Mouse (Mus musculus) ES-E14 (cell line): ENCODE results near the gene Kif19a. TPM values are rescaled to one million over a fixed set of nuclear protein-coding genes. Genes with fewer than 3 reads are reported as not detected.
A peak's percentile ranks its signal among the peaks of the same experiment; 100 is the strongest.

Experiments used
- DNase-seq: peaks from one replicate; pipeline ENCODE4 v3.0.0-alpha.2; 2013; ENCODE audit warnings: low read depth, low spot score
- H3K27ac ChIP-seq: 2 replicates; pipeline ENCODE4 v1.5.1; 2012; ENCODE audit warnings: low read depth, mild to moderate bottlenecking, low read length, moderate library complexity, mixed read lengths; ENCODE audit not compliant: poor library complexity, insufficient read depth, severe bottlenecking
- H3K36me3 ChIP-seq: 2 replicates; pipeline ENCODE4 v1.6.1; 2012; ENCODE audit warnings: mild to moderate bottlenecking, low read length, moderate library complexity, mixed read lengths; ENCODE audit not compliant: control insufficient read depth, poor library complexity, insufficient read depth, severe bottlenecking
- H3K4me1 ChIP-seq, 2 experiments: fragments of 150-350 bp in 1 of 2; sonication (generic) in 1 of 2; 2 replicates each; pipeline ENCODE4 v1.6.1; 2012; ENCODE audit warnings: low read length in 2 of 2, mild to moderate bottlenecking in 1 of 2, mixed read lengths in 1 of 2; ENCODE audit not compliant: control insufficient read depth in 2 of 2, insufficient read depth in 2 of 2, poor library complexity in 1 of 2
- H3K4me3 ChIP-seq, 2 experiments: fragments of 150-350 bp in 1 of 2; sonication (generic) in 1 of 2; 2 replicates each; pipeline ENCODE4 v1.5.1; 2012; ENCODE audit warnings: low read length in 2 of 2, low read depth in 1 of 2, mild to moderate bottlenecking in 1 of 2, mixed read lengths in 1 of 2; ENCODE audit not compliant: insufficient read depth in 1 of 2, poor library complexity in 1 of 2, severe bottlenecking in 1 of 2
- H3K9ac ChIP-seq: 2 replicates; pipeline ENCODE4 v1.6.1; 2012; ENCODE audit warnings: low read depth, mild to moderate bottlenecking, low read length, mixed read lengths; ENCODE audit not compliant: poor library complexity, insufficient read depth, severe bottlenecking
- H3K9me3 ChIP-seq: fragments of 150-350 bp; sonication (generic); 2 replicates; pipeline ENCODE4 v1.6.1; 2012; ENCODE audit warnings: low read depth, mild to moderate bottlenecking, low read length; ENCODE audit not compliant: control insufficient read depth, insufficient read depth
- CHD2 ChIP-seq: IDR thresholded peaks from 2 replicates; pipeline ENCODE4 v1.6.1; 2014; ENCODE audit warnings: mild to moderate bottlenecking, low read depth, low read length, inconsistent platforms
- HCFC1 ChIP-seq: IDR thresholded peaks from 2 replicates; pipeline ENCODE4 v1.6.1; 2012; ENCODE audit warnings: low read length, inconsistent platforms, borderline replicate concordance; ENCODE audit not compliant: insufficient read depth
- MAFK ChIP-seq: IDR thresholded peaks from 2 replicates; pipeline ENCODE4 v1.6.1; 2014; ENCODE audit warnings: mild to moderate bottlenecking, low read depth, low read length, inconsistent platforms; ENCODE audit not compliant: insufficient read depth
- ZC3H11A ChIP-seq: IDR thresholded peaks from 2 replicates; pipeline ENCODE4 v1.6.1; 2012; ENCODE audit warnings: low read depth, mild to moderate bottlenecking, inconsistent platforms, low read length, borderline replicate concordance
- ZNF384 ChIP-seq: IDR thresholded peaks from 2 replicates; pipeline ENCODE4 v1.6.1; 2012; ENCODE audit warnings: low read depth, low read length, inconsistent platforms
- in situ Hi-C, 2 experiments: fragments of 600-800 bp; cut with MboI; formaldehyde crosslinking; loops; one replicate each; pipeline ENCODE4 v1.15.1; 2025; ENCODE audit warnings: low sequenced_read_pairs in 2 of 2, inconsistent platforms in 1 of 2; ENCODE audit not compliant: unreplicated experiment in 2 of 2
- total RNA-seq: library from RNA; depleted of rRNA; stranded (reverse); fragments of 300-350 nt; gene quantifications from 2 replicates; pipeline ENCODE4 v1.2.3, GENCODE M21; 2012

Kif19a gene
- total RNA-seq, 1 experiment: 1.1 TPM

- H3K4me1 ChIP-seq: peaks cover 4 to 22% of the 10 kb centered on the region in 2 experiments; a peak in 2 of 4 replicates
- TF ChIP-seq ZNF384: no peak
- no peak for TF ChIP-seq HCFC1
- TF ChIP-seq ZC3H11A: no peak
- no peak for TF ChIP-seq MAFK
- DNase-seq: no peak
- no peak overlapping the region for H3K4me3 ChIP-seq
- in situ Hi-C loops: no loop called here
- no peak overlapping the region for H3K27ac ChIP-seq
- no peaks in the 10 kb centered on the region for H3K36me3 ChIP-seq
- no peak overlapping the region for H3K9ac ChIP-seq
- H3K9me3 ChIP-seq: no peaks in the 10 kb centered on the region
Observed at GRCm38 (mm10) chr11:114809371-114809770, 44.2 kb downstream of the Kif19a start.

DNA sequence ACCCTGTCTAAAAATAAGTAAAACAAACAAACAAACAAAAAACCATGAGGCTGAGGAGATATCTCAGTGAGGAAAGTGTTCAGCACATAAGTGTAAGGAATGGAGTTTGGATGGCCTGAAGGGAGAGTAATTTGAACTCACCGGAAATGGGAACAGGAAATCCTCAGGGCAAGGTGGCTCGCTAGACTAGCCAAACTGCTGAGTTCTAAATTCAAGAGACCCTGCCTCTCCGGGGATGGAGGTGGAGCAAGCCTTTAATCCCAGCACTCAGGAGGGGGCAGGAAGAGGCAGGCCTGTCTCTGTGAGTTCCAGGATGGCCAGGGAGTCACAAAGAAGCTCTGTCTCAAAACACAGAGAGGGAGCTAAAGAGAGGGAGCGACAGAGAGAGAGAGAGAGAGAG, 45.2 kb downstream of the Kif19a start:
- Histone ChIP-seq H3K4me1 (peaks cover 4 to 25% of the 10 kb centered on the region in 2 experiments; a peak in 2 of 4 replicates), H3K27ac (peak overlapping the region; percentile 44; the same call in 1 of the 2 replicates), H3K9ac (no peak overlapping the region; the same call in 1 of the 2 replicates), H3K4me3 (no peak overlapping the region), H3K36me3 (no peaks in the 10 kb centered on the region), H3K9me3 (no peaks in the 10 kb centered on the region)
- in situ Hi-C loops: no loop called here
- TF ChIP-seq ZNF384: no peak
- no peak for TF ChIP-seq CHD2
- no peak for TF ChIP-seq ZC3H11A
- TF ChIP-seq MAFK: no peak
- no peak for TF ChIP-seq HCFC1
- DNase-seq: no peak

- H3K9me3 ChIP-seq: no peaks in the 10 kb centered on the region
- no peak overlapping the region for H3K27ac ChIP-seq
- peak; percentile 81 for DNase-seq
- H3K4me1 ChIP-seq: peaks cover 4 to 22% of the 10 kb centered on the region in 2 experiments; a peak in 2 of 4 replicates
- no peak overlapping the region for H3K9ac ChIP-seq
- in situ Hi-C loops: no loop called here
- no peaks in the 10 kb centered on the region for H3K36me3 ChIP-seq
- TF ChIP-seq CHD2: no peak
- no peak for TF ChIP-seq ZNF384
- TF ChIP-seq MAFK: no peak
- TF ChIP-seq ZC3H11A: peak; percentile 95
- no peak overlapping the region for H3K4me3 ChIP-seq
Observed at GRCm38 (mm10) chr11:114812731-114813240, 47.6 kb downstream of the Kif19a start.

DNA sequence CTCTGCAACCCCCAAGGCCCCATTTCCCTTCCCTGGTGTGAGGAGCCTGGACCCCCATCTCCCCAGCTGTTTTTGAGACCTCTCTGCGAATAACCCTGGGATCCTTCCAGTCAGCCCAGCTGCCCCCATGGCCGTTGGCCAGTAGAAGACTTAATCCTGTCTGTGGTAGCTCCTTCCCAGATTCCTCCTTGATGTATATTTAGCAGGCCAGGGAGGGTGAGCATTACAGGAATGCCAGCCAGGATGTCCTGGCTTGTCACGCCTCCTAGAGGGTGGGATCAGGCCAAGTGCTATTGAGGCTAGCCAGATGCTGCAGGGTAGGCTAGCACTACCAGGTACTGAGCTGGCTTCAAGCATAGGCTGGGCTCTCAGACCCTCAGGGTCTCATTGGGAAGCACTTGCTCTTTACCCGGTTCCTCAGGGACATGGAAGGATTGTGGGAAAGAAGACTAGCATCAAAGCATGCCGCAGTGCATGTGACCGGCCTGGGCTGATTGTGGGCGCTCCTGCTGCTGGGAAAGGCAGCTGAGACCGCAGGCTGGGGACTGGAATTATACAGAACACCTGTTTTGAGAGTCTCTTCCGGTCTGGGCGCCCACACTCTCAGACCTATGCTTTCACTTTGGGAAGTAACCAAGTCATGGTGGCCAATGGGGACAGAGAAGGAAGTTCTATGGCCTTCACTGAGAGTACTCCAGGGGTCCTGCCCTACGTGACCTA, 49.8 kb downstream of the Kif19a start:
- Histone ChIP-seq H3K4me1 (peaks cover 3 to 27% of the 10 kb centered on the region in 2 experiments; a peak in 2 of 4 replicates), H3K4me3 (no peak overlapping the region), H3K27ac (no peak overlapping the region), H3K36me3 (no peaks in the 10 kb centered on the region), H3K9me3 (no peaks in the 10 kb centered on the region), H3K9ac (no peak overlapping the region)
- no peak for TF ChIP-seq ZC3H11A
- TF ChIP-seq MAFK: no peak
- no peak for TF ChIP-seq HCFC1
- no peak for TF ChIP-seq ZNF384
- TF ChIP-seq CHD2: no peak
- in situ Hi-C loops: loop anchor here (5.0 kb wide), 1 partner anchor 97 kb away; no protein-coding TSS in a partner anchor
- DNase-seq: no peak
